33 mouse cellular contexts compared by ENCODE assay signal in the genomic region with DNA sequence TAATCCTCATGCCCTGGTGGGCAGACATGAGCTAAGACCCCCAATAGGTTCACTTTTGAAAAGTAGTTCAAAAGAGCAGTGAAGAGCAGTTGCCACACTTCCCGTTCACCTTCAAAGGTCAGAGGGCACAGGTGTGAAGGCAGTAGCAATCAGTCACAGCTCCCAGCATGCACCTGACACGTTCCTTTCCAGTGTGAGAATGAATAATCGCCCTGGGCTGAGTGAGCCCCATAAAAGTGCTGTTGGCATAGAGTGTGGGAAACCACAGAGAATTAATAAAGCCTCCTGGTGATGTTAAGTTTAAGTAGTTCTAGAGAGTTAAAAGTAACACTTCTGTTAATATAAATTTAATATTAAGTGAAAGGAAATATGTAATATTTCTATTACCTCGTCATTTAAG. TPM values are rescaled to one million over a fixed set of nuclear protein-coding genes. Genes with fewer than 3 reads are reported as not detected.
DNase-seq lines count a peak whose midpoint lies in the region; ATAC-seq and TF ChIP-seq lines count a peak whose summit lies in the region.
"Had no signal": no experiment of that assay in that cellular context is flagged by ENCODE, and none has a peak within 500 bp of the region (broad histone marks: within the 10 kb centered on the region; RNA-seq: fewer than 3 reads in every experiment).

No protein-coding gene starts in this region.

- TF ChIP-seq CTCF in layer of hippocampus, adult 2 months (conservative IDR thresholded peaks at IDR 0.05), result no peak
- no peak for TF ChIP-seq CTCF in intestine, postnatal 0 days (IDR thresholded peaks at IDR 0.05; ENCODE audit: low read depth)
- TF ChIP-seq CTCF in gastrocnemius, adult 2 months (IDR thresholded peaks at IDR 0.05), result no peak

- no peaks in the 10 kb centered on the region for H3K9me3 ChIP-seq in kidney, embryonic 16.5 days (ENCODE audit: low read length)
- no peaks in the 10 kb centered on the region for H3K9me3 ChIP-seq in intestine, postnatal 0 days (ENCODE audit: control insufficient read depth)
- H3K9me3 ChIP-seq: embryonic facial prominence, embryonic 15.5 days; G1E; hindbrain, embryonic 10.5 days; liver, embryonic 12.5 days; midbrain, embryonic 12.5 days; neural tube, embryonic 12.5 days had no signal

- no peak overlapping the region for H3K9ac ChIP-seq in kidney, embryonic 16.5 days (replicated peaks; ENCODE audit: low read length)
- no peak overlapping the region for H3K9ac ChIP-seq in intestine, postnatal 0 days (ENCODE audit: low read depth, low read length)
- H3K9ac ChIP-seq: embryonic facial prominence, embryonic 15.5 days; liver, embryonic 12.5 days; midbrain, embryonic 12.5 days; neural tube, embryonic 12.5 days had no signal

- H3K4me3 ChIP-seq in layer of hippocampus, adult 2 months, result no peak overlapping the region
- H3K4me3 ChIP-seq in kidney, embryonic 16.5 days (ENCODE audit: low read length), result no peak overlapping the region
- H3K4me3 ChIP-seq in intestine, postnatal 0 days (ENCODE audit: low read depth, low read length), result no peak overlapping the region
- no peak overlapping the region for H3K4me3 ChIP-seq in gastrocnemius, adult 2 months
- H3K4me3 ChIP-seq: embryonic facial prominence, embryonic 15.5 days; hindbrain, embryonic 10.5 days; left cerebral cortex, adult 2 months; liver, embryonic 12.5 days; midbrain, embryonic 12.5 days; neural tube, embryonic 12.5 days had no signal

- ATAC-seq in kidney, embryonic 16.5 days (ENCODE audit: low FRiP score, low TSS enrichment), result peak; percentile 63; the same call in 1 of the 2 replicates
- ATAC-seq in intestine, postnatal 0 days, result no peak
- ATAC-seq: forebrain, embryonic 14.5 days; hindbrain, postnatal 0 days; intestine, embryonic 16.5 days; liver, embryonic 12.5 days had no signal

- H3K27ac ChIP-seq in layer of hippocampus, adult 2 months, result peak overlapping the region; percentile 87
- H3K27ac ChIP-seq in kidney, embryonic 16.5 days (ENCODE audit: low read length), result no peak overlapping the region
- H3K27ac ChIP-seq in intestine, postnatal 0 days (ENCODE audit: low read depth, low read length), result no peak overlapping the region
- no peak overlapping the region for H3K27ac ChIP-seq in gastrocnemius, adult 2 months
- H3K27ac ChIP-seq: embryonic facial prominence, embryonic 15.5 days; hindbrain, embryonic 10.5 days; hindbrain, postnatal 0 days; left cerebral cortex, adult 2 months; liver, embryonic 12.5 days; midbrain, embryonic 12.5 days; neural tube, embryonic 12.5 days had no signal

- DNase-seq in layer of hippocampus, adult 2 months (ENCODE audit: low spot score in 2 of 2), result no peak
- DNase-seq in layer of hippocampus, adult 9-10 months (ENCODE audit: low spot score), result no peak
- DNase-seq in kidney, postnatal 4 days, result peak; percentile 19 to 43
- DNase-seq in mesoderm, embryonic 11.5 days (ENCODE audit: low read depth, low spot score), result peak; percentile 24
- no peak for DNase-seq in retina, postnatal 1 day
- DNase-seq in gastrocnemius, adult 2 months, result no peak
- DNase-seq: adrenal gland, adult 2 months; B cell, adult 2 months; cerebellum, adult 18-20 months; cerebellum, postnatal 25 days; gastrocnemius, postnatal 10 days; layer of hippocampus, adult 9-11 months; lung, adult 2 months; lung, postnatal 14 days; thymus, adult 18-20 months; thymus, postnatal 4 days had no signal

- intact Hi-C loops in gastrocnemius, adult 2 months (cut with DNase I), result no loop called here

- no peak overlapping the region for H3K4me2 ChIP-seq in kidney, embryonic 16.5 days (replicated peaks; ENCODE audit: low read depth, low read length)
- H3K4me2 ChIP-seq in intestine, postnatal 0 days (replicated peaks; ENCODE audit: low read depth), result no peak overlapping the region
- H3K4me2 ChIP-seq: embryonic facial prominence, embryonic 15.5 days; heart, embryonic 11.5 days; liver, embryonic 12.5 days; midbrain, embryonic 12.5 days; neural tube, embryonic 12.5 days had no signal

- H3K27me3 ChIP-seq in kidney, embryonic 16.5 days (ENCODE audit: insufficient read depth, low read length), result no peaks in the 10 kb centered on the region
- no peaks in the 10 kb centered on the region for H3K27me3 ChIP-seq in intestine, postnatal 0 days (replicated peaks; ENCODE audit: control insufficient read depth, insufficient read depth, low read length)
- H3K27me3 ChIP-seq: CH12.LX; embryonic facial prominence, embryonic 15.5 days; liver, embryonic 12.5 days; midbrain, embryonic 12.5 days; neural tube, embryonic 12.5 days had no signal

- WGBS in kidney, embryonic 16.5 days, result 49% methylated on average over 4 of the region's 4 CpGs
- 50% methylated on average over 4 of the region's 4 CpGs for WGBS in intestine, postnatal 0 days

- peaks cover 12% of the 10 kb centered on the region; the same call in 1 of the 2 replicates for H3K36me3 ChIP-seq in kidney, embryonic 16.5 days (ENCODE audit: insufficient read depth, low read length)
- peaks cover 2% of the 10 kb centered on the region; the same call in 1 of the 2 replicates for H3K36me3 ChIP-seq in intestine, postnatal 0 days (ENCODE audit: control insufficient read depth, insufficient read depth)

- no peaks in the 10 kb centered on the region for H3K4me1 ChIP-seq in kidney, embryonic 16.5 days (ENCODE audit: insufficient read depth, low read length)
- no peaks in the 10 kb centered on the region for H3K4me1 ChIP-seq in intestine, postnatal 0 days (replicated peaks; ENCODE audit: control insufficient read depth, insufficient read depth, low read length)
- H3K4me1 ChIP-seq: embryonic facial prominence, embryonic 15.5 days; hindbrain, embryonic 10.5 days; liver, embryonic 12.5 days; midbrain, embryonic 12.5 days; neural tube, embryonic 12.5 days had no signal

RNA-seq across cellular contexts. Expression of gene Gm20379, which starts 14.2 kb away (rescaled TPM):
- total RNA-seq in layer of hippocampus, adult 2 months (2021), result not detected
- 1.2 and 1.9 TPM in 2 replicates for polyA plus RNA-seq in kidney, embryonic 16.5 days (2015; fragmentation: Nextera tagmentation; extraction: Ambion mirVana)
- polyA plus RNA-seq in intestine, postnatal 0 days (2015; fragmentation: Nextera tagmentation; extraction: Ambion mirVana), result 0.34 and 0.73 TPM in 2 replicates
- not detected for total RNA-seq in gastrocnemius, adult 2 months (2021)
- total RNA-seq: adrenal gland, adult 2 months; CH12.LX; G1E; gastrocnemius, postnatal 10 days; granulocyte monocyte progenitor cell, adult 5-6 weeks; hindbrain, postnatal 0 days; left cerebral cortex, adult 2 months; left cerebral cortex, postnatal 36 days; megakaryocyte progenitor cell, adult 5-6 weeks had no signal
- polyA plus RNA-seq: adrenal gland, adult 2 months; G1E; lung, adult 2 months had no signal

Comparison
In these comparisons a context has a peak if more than half of its experiments do, and no peak if none do; other contexts are left out.
1. DNase-seq: peak in kidney, postnatal 4 days (2 of 2) and mesoderm, embryonic 11.5 days (single experiment); none in layer of hippocampus, adult 2 months (0 of 2), layer of hippocampus, adult 9-10 months (single experiment), retina, postnatal 1 day (single experiment) and gastrocnemius, adult 2 months (single experiment).